Mouse (Mus musculus) thymus, adult 2 months (tissue): ENCODE results near the gene Cisd1.

Experiments
- CTCF ChIP-seq: fragments of 200-500 bp; IDR thresholded peaks from 2 replicates; pipeline ENCODE4 v1.5.1; 2012; ENCODE audit warnings: mild to moderate bottlenecking, control low read depth, low read length, moderate library complexity, borderline replicate concordance; ENCODE audit not compliant: control insufficient read depth, poor library complexity, insufficient read depth; ENCODE audit errors: extremely low read depth
- POLR2A ChIP-seq: fragments of 200-500 bp; IDR thresholded peaks from 2 replicates; pipeline ENCODE4 v1.6.1; 2012; ENCODE audit warnings: mild to moderate bottlenecking, low read length, control low read depth, moderate library complexity; ENCODE audit not compliant: control insufficient read depth, poor library complexity, insufficient read depth; ENCODE audit errors: extremely low read depth

DNA sequence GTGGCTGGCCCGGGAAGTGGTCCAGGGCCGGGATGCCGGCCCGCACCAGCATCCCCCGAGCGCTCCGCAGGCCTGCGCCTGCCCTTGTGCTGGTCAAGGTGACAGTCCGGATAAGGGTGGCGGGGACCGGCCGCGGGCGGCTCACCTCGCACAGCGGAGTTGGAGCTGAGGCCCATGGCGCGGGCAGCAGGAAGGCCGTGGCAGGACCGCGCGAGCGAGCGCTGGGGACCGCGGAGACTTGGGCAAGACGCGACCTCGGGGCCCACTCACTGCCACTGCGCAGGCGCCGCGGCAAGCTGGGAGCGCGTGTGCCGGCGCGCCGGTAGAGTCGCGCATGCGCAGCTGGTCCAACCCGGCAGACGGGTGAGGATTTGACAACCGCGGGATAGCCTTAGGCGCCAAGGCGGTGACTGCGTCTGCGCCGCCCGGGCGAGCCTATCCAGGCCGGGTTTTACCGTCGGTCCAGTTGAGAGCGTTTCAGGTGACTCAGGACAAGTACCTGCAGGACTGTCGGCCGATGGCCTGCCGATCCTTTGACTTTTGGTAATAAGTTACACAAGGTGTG is at the start of gene Cisd1:
- TF ChIP-seq CTCF (no peak), POLR2A (0 out of 2 replicates have a peak, but pooled peaks have one; percentile 50)
